Mouse (Mus musculus) bone marrow macrophage, adult 2 months (primary cell): ENCODE results near the gene Coro2b. TPM values are rescaled to one million over a fixed set of nuclear protein-coding genes. Genes with fewer than 3 reads are reported as not detected.

ENCODE experiments used
- H3K27ac ChIP-seq: 2 replicates; pipeline ENCODE4 v1.5.1; 2012; ENCODE audit warnings: low read depth, low read length; ENCODE audit not compliant: insufficient read depth
- H3K4me1 ChIP-seq: 2 replicates; pipeline ENCODE4 v1.6.1; 2012; ENCODE audit warnings: low read length; ENCODE audit not compliant: control insufficient read depth, insufficient read depth
- H3K4me3 ChIP-seq: 2 replicates; pipeline ENCODE4 v1.5.1; 2012; ENCODE audit warnings: mild to moderate bottlenecking, low read length, moderate library complexity; ENCODE audit not compliant: insufficient read depth
- CTCF ChIP-seq: IDR thresholded peaks from 2 replicates; pipeline ENCODE4 v1.5.1; 2012; ENCODE audit warnings: low read depth, mild to moderate bottlenecking, low read length, moderate library complexity
- POLR2A ChIP-seq: IDR thresholded peaks from 2 replicates; pipeline ENCODE4 v1.6.1; 2012; ENCODE audit warnings: mild to moderate bottlenecking, low read depth, low read length, borderline replicate concordance
- polyA plus RNA-seq: library from polyadenylated mRNA; stranded (reverse); fragments of >200 nt; gene quantifications from 2 replicates; pipeline ENCODE4 v1.2.4, GENCODE M21; 2012; ENCODE audit not compliant: missing spikeins, insufficient read depth, insufficient read length

The Coro2b gene
- polyA plus RNA-seq, 1 experiment, result 0.87 TPM

DNA sequence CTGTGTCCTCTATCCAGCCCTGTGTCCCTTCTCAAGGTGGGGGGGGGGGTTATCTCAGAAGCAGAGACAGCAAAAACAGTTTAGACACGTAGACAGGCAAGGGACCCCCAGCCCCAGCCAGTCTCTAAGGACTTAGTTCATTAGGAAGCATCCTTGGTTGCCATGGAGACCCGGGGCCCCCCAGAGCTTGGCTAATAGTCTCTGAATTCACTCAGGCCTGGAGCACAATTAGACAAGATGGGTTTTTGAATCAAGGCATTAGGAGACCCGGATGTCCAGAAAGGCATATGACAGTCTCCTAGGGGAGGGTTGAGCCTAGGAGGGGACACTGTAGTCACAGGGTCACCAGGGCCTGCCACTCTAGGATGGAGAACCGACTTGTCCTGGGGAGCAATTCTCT is 18.3 kb downstream of the Coro2b start:
- H3K27ac ChIP-seq, result no peak overlapping the region
- TF ChIP-seq POLR2A, result no peak
- TF ChIP-seq CTCF, result no peak

DNA sequence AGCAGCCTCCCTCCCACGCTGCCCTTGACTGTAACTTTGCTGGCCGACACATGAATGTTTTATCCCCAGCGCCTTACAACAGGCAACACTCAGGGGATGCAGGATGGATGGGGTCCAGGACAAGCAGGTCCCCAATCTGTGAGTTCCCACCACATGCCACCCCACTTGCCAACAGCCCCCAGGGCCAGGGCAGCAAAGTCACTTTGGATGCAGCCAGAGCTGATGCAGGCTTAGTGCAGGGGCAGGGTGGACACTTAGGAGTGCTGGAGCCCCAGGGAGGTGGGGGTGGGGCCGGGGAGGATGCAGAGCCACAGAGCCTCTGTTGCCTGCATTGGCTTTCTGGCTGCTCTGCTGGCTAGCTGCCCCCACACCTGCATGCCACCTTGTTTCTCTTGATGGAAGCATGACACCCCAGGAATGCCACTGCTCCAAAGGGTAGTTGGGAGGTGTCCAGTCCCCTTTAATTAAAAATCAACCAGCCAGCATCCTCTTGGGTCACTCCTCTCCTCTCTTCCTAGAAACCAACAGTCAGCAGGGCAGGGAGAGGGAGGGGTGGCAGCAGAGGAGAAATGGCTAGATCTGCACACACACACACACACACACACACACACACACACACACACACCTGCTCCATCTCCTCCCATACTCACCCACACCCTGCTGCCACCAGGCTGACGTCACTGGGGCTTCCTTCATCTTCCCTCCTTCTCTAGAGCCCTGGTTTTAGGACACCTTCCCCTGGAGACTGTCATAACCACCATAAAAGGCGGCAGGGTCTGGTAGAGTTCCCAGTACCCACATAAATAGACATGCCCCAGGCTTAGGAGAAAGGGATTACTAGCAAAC is 19.5 kb downstream of the Coro2b start:
- Histone ChIP-seq H3K4me1 (no peaks in the 10 kb centered on the region), H3K4me3 (no peak overlapping the region), H3K27ac (no peak overlapping the region)
- TF ChIP-seq CTCF (no peak), POLR2A (no peak)

More for the DNA sequence above, 18.3 kb downstream of the Coro2b start:
- no peaks in the 10 kb centered on the region for H3K4me1 ChIP-seq
- no peak overlapping the region for H3K4me3 ChIP-seq

- Histone ChIP-seq H3K4me3 (no peak overlapping the region), H3K4me1 (peaks cover 5% of the 10 kb centered on the region), H3K27ac (no peak overlapping the region)
- TF ChIP-seq CTCF (no peak), POLR2A (no peak)
Measured at GRCm38 (mm10) chr9:62515138-62515537, 21.7 kb downstream of the Coro2b start.

DNA sequence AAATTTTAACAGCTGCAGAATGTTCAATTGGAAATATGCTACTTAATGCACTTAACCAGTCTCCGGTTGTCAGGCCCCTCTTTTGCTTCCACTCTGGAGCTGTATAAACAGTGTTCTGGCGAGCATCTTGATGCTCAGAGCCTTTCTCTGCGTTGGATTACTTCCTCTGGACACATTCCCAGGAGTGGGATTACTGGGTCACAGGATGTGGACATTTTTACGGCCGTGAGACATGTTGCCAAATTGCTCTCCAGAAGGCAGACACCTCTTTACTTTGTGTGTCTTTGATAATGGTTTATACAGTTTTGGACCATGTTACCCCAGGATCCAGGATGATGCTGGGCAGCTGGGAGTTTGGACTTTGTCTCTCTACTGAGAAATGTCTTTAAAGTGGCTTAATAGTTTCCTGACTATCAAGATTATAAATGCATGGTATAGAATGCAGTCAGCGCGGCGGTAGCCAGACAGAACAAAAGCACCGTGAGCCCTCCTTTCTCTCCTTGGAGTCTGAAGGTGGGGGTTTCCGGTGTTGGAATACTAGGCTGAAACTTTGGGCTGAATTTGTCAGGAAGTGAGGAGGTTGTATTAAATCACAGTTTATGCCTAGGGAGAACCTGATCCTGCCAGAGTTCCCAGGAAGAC is 23.2 kb downstream of the Coro2b start:
- TF ChIP-seq POLR2A, result no peak
- TF ChIP-seq CTCF, result no peak
- H3K4me3 ChIP-seq, result no peak overlapping the region
- no peak overlapping the region for H3K27ac ChIP-seq
- H3K4me1 ChIP-seq, result peaks cover 9% of the 10 kb centered on the region

DNA sequence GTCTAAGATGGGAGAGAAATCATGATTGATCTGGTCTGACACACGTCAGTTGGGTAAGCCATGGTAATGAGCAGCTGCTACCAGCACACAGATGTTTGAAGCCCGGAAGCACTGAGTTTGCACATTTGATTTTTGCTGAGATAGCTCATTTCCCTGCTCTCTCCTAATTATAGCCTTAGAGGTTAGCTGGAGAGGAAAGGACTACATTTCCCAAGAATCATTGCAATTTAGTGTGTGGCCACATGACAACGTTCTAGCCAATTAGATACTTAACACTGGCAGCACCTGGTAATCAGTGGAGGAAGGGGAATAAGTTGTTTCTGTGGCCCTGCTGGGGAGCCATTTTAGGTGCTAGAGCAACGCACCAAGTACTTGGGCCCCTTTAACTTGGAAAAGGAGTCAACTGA is 26.3 kb downstream of the Coro2b start:
- Histone ChIP-seq H3K4me3 (no peak overlapping the region), H3K27ac (0 out of 2 replicates have a peak overlapping the region, but pooled peaks have one; percentile 3), H3K4me1 (peaks cover 14% of the 10 kb centered on the region)
- TF ChIP-seq POLR2A (no peak), CTCF (no peak)

DNA sequence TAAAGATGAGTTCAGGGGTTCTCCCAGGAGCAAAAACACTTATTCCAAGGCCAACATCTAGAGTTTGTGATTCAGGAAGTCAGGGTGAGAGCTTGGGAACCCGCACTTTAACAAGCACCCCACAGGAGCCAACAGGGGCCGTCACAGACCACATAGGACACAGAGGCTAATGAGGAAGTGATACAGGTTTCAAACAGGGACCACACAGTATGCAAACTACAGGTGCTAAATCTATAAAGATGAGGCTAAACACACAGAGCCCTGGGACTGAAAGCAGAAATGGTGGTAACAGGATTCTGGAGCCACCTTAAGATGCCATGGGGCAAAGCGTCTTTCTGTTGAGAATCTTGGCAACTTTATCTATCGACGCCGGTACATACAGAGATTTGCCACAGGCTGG is 27.2 kb downstream of the Coro2b start:
- H3K4me1 ChIP-seq, result peaks cover 14% of the 10 kb centered on the region
- no peak for TF ChIP-seq POLR2A
- no peak for TF ChIP-seq CTCF
- no peak overlapping the region for H3K4me3 ChIP-seq
- H3K27ac ChIP-seq, result no peak overlapping the region

DNA sequence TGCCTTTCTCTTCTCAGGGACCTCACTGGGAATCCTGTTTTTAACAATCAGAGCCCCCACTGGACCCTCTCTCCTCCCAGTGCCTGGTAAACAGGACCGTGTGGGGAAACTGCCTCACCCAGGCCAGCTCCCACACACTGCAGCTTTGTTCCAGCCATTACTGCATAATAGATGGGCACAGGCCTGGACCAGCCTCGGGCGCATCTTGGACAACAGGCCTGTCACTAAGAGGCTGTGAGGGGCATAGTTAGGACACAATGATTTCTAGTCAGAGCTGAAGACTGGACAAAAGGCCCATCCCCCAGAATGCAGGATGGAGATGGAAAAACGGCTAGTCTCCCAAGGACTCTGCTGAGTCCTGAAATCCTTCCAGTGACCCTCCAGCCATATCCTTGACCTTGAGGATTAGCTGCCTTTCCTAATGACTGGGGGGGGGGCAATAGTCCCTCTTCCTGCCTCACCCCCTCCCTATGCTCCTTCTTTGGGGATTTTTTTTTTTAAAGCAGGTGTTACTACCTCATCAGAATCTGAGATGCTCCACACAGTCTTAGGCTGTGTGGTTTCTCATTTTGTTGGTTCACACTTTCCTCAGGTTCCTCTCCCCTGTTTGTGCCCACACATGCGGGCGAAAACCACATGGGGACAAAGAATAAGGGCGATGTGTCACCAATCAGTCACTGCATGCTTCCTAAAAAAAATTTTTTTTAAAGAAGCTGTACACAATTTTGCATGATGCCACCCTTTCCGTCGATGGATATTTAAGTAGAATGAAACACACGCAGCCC is 27.9 kb downstream of the Coro2b start:
- H3K4me3 ChIP-seq, result no peak overlapping the region
- TF ChIP-seq POLR2A, result no peak
- no peak overlapping the region for H3K27ac ChIP-seq
- H3K4me1 ChIP-seq, result peaks cover 14% of the 10 kb centered on the region

GRCm38 (mm10) chr9:62506467-62507067 is 30.3 kb downstream of the Coro2b start:
- Histone ChIP-seq H3K4me3 (no peak overlapping the region), H3K4me1 (peaks cover 16% of the 10 kb centered on the region), H3K27ac (no peak overlapping the region)
- TF ChIP-seq POLR2A (no peak), CTCF (no peak)

DNA sequence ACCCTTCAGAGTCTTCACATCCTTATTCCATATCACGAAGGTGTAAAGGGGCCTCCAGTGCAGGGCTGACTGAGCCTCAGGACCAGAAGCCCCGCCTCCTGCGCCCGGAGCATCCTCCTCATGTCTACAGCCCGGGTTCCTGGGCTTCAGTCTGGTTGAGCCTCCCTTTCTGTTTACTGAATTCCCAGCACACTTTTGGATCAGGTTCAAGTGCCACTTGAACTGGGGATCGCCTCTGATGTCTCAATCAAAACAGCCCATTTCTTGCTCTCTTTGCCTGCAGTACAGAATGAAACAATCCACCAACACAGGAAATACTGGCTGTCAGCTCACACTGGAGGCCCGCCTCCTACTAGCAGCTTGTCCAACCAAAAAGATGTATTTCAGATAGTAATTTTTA is 32.7 kb downstream of the Coro2b start:
- peaks cover 6% of the 10 kb centered on the region for H3K4me1 ChIP-seq
- no peak overlapping the region for H3K4me3 ChIP-seq
- no peak for TF ChIP-seq CTCF
- no peak for TF ChIP-seq POLR2A
- no peak overlapping the region for H3K27ac ChIP-seq
